Mouse (Mus musculus) kidney, adult 8-10 months (tissue): ENCODE measurements around the gene Tbr1.

Source experiments
- DNase-seq, 2 experiments: peaks; one replicate each; pipeline ENCODE4 v3.0.0; 2022

Tbr1 gene

GRCm38 (mm10) chr2:61811507-61812421, 9.0 kb downstream of the Tbr1 start:
- DNase-seq, result peak in 1 of 2 experiments; percentile 15

- no peak for DNase-seq
Observed at GRCm38 (mm10) chr2:61812536-61812935, 9.8 kb downstream of the Tbr1 start.

- DNase-seq, result no peak
Observed at GRCm38 (mm10) chr2:61813106-61813505, 10.4 kb downstream of the Tbr1 start.

GRCm38 (mm10) chr2:61813521-61813920, 10.8 kb downstream of the Tbr1 start:
- no peak for DNase-seq

- DNase-seq, result no peak
Observed at GRCm38 (mm10) chr2:61814548-61815473, 12.1 kb downstream of the Tbr1 start.

GRCm38 (mm10) chr2:61815583-61816313, 13.0 kb downstream of the Tbr1 start:
- no peak for DNase-seq

- DNase-seq, result no peak
Observed at GRCm38 (mm10) chr2:61818197-61818596, 15.5 kb downstream of the Tbr1 start.

- DNase-seq, result no peak
Observed at GRCm38 (mm10) chr2:61820203-61820602, 17.5 kb downstream of the Tbr1 start.

- DNase-seq, result no peak
Observed at GRCm38 (mm10) chr2:61823426-61824140, 20.9 kb downstream of the Tbr1 start.

GRCm38 (mm10) chr2:61837243-61837806, 34.6 kb downstream of the Tbr1 start:
- no peak for DNase-seq
